Mouse (Mus musculus) brain, embryonic 14.5 days (tissue): ENCODE measurements at regions not wholly inside any gene's neighbourhood (a gene's known extent, or its start where the extent isn't known, plus 50 kb on each side); places are given as distances from the start of the nearest gene placed in this dataset.

Experiments used
- DNase-seq: peaks from one replicate; pipeline ENCODE4 v3.0.0-alpha.2; 2011; ENCODE audit warnings: low read depth
- CTCF ChIP-seq: fragments of 200-500 bp; IDR thresholded peaks from 2 replicates; pipeline ENCODE4 v1.5.1; 2012; ENCODE audit warnings: inconsistent platforms, mild to moderate bottlenecking, moderate library complexity, borderline replicate concordance; ENCODE audit not compliant: insufficient read depth, insufficient read length; ENCODE audit errors: extremely low read depth
- POLR2A ChIP-seq: fragments of 200-500 bp; IDR thresholded peaks from 2 replicates; pipeline ENCODE4 v1.6.1; 2012; ENCODE audit warnings: mild to moderate bottlenecking, inconsistent platforms, borderline replicate concordance; ENCODE audit not compliant: poor library complexity, insufficient read depth, insufficient read length, severe bottlenecking; ENCODE audit errors: extremely low read depth

DNA sequence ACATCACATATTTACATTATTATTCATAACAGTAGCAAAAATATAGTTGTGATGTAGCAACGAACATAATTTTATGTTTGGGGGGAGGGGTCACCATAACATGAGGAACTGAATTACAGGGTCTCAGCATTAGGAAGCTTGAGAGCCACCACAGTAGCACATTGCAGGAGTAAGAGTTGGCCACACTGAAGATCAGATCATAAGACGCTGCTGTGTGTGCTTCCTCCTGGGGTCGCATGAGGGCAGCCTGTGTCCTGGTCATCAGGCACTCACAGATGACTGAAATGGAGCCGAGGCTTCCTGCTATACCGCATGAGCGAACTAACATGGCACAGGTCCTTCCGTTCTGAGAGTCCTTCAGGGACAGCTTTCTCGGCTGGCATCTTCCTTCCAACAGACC is 447.3 kb downstream of the Adam3 start:
- TF ChIP-seq POLR2A (no peak), CTCF (peak; percentile 6; the same call in 1 of the 2 replicates)
- no peak for DNase-seq

DNA sequence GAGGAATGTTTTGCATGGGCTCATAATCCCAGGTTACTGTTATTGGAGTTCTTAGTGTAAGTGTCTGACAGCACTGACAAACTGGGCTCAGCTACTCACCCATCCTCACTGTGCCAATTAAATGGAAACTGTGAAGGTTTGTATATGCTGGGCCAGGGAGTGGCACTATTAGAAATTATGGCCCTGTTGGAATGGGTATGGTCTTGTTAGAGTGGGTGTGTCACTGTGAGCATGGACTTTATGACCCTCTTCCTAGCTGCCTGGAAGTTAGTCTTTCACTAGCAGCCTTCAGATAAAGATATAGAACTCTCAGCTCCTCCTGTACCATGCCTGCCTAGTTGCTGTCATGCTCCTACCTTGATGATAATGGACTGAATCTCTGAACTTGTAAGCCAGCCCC is 464.3 kb downstream of the Adam3 start:
- no peak for DNase-seq
- TF ChIP-seq CTCF, result no peak
- TF ChIP-seq POLR2A, result no peak

DNA sequence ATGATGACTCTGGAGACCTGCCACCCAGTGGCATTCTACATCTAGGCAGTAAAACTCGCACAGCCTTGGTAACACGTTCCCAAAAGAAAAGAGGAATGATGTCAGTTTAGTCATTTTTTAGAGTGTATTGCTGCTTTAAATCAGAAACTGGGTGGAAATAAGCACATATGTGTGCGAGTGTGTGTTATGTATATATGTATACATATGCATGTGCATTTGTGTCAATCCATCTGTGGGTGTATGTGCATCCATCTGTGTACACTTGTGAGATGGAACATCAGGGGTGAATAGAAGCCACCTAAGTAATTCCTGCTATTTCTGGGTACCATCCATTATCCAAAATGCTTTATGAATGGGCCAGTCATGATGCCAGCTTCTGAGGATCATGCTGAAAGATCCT is 467.0 kb downstream of the Adam3 start:
- DNase-seq, result peak; percentile 26
- TF ChIP-seq POLR2A (no peak), CTCF (no peak)

DNA sequence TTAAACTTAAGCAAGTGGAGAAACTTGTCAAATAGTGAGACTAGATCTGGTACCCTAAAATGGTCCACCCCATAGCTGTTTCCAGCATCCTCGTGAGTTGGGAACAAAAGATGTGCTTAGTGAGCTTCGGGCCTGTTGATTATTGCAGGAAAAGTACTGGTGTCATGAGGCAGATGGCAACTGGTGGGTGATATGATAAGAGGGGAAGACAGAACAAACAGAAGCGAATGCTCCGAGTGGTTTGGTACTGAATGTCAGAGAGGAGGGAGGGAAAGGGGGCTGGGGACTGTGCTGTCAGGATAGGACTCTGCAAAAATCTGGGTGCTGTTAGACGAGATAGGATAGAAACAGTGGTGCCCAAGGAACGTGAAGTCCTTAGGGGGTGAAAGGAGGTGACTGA is 483.4 kb downstream of the Adam3 start:
- no peak for DNase-seq
- TF ChIP-seq CTCF, result no peak
- no peak for TF ChIP-seq POLR2A

DNA sequence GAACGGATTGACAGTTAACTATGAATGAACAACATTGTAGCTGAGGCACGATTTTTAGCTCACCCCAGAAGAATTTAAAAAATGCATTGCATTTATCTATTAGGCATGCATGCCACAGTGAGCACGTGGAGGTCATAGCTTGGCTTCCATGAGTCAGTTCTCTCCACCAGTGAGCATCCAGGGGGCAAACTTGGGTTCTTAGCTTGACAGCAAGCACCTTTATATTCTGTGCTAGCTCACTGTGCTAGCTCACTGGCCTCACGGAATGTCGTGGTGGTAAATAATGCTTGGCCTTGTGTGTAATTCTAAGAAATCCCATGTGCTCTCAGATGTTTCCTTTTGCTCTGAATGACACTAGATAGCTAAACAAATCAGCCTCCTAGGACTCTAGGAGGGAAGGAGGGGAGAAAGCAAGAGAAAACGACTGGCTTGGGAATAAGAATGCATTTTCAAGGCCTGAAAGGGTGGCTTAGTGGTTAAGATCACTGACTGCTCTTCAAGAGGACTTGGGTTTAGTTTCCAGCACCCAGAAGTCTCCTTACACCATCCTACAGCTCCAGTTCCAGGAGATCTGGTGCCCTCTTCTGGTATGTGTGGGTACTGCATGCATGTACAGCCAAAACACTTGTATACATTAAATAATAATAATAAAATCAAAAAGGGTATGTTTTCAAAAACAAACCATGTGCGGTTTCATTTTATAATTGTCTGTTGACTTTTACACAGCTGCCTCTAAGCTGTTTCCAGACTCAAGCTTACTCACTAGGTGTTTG is 485.3 kb downstream of the Adam3 start:
- TF ChIP-seq CTCF, result peak; percentile 41; the same call in 1 of the 2 replicates
- no peak for TF ChIP-seq POLR2A
- no peak for DNase-seq

DNA sequence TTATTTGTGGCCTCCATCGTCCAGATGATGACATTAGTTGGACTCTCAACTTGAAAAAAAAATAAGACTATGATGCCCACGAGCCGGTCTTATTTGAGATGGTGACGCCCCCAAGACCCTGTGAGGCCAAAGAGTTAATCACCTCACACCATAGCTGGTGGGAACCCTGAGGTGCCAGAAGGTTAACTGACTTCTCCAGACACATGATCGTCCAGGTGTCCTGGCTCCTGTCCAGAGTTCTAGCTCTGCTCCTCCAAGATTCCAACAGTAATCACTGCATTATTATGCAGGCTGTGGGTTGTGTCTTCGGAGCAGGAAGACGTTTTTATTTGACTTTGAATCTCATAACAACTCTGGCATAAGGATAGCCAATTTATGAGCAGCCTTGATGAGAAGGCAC is 490.7 kb downstream of the Adam3 start:
- DNase-seq, result no peak
- no peak for TF ChIP-seq CTCF
- no peak for TF ChIP-seq POLR2A

DNA sequence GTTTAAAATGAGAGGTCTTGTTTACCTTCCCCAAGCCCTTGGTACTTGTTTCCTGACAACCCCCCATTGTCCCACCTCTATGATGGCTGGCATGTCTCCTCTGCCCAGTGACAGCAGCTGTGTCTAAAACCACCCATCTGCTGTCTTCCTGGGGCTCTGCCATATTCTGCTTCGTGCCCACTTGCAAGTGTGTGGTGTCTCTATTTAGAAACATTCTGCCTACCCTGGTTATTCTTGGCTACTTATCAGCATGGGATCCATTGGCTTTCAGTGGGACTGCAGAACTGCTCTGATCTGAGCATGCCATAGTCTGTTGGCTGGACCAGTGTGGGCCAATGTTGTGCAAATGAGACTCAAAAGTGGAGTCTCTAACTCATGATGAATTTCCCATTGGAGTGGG is 497.5 kb downstream of the Adam3 start:
- TF ChIP-seq POLR2A, result no peak
- no peak for TF ChIP-seq CTCF
- DNase-seq, result peak; percentile 55

DNA sequence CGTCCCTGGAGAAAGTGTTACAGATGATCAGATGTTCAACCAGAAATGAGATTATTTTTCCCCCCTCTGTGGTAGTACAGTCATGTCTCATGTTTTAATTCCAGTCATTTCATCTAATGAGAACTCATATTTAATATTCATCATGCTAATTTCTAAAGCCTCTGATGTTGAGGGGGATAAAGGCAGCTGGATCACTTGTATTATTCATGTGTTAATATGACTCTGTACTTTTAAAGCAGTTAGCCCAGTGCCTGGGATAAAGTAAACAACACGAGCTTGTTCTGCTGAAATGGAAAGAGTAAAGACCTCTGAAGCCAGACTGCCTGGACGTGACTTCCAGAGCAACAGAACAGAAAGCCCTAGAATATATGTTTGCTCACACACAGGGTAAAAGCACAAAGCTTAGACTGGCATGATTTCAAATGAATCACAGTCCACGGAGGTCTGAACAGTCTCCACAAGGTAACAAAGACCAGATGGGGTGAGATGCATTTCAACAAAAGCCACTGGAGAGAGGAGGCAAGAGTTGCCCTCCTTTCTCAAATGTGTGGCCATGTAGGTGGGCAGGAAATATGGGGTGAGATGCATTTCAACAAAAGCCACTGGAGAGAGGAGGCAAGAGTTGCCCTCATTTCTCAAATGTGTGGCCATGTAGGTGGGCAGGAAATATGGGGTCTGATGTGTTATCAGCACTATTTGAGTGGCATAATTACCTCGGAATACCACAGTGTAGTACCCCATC is 498.1 kb downstream of the Adam3 start:
- no peak for TF ChIP-seq CTCF
- no peak for TF ChIP-seq POLR2A
- peak; percentile 26 for DNase-seq

DNA sequence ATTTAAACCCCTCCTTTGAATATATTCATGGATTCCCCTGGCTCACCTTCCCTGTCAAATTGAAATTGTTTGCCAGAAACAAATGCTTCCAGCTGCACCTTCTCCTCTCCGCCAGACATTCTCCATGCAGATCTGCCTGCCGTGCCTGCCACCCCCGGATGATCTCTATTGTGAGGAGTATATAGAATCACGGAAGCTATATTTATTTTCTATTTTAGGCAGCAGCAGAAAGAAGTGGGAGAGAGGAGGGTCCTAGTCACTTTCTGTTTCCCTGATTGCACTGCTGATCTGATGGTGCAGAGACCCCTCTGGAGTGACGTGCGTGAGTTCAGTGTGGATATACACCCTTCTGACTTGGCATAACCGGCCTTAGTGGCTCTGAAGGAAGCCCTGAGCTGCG is 505.4 kb downstream of the Adam3 start:
- peak; percentile 34 for DNase-seq
- TF ChIP-seq POLR2A (no peak), CTCF (no peak)

DNA sequence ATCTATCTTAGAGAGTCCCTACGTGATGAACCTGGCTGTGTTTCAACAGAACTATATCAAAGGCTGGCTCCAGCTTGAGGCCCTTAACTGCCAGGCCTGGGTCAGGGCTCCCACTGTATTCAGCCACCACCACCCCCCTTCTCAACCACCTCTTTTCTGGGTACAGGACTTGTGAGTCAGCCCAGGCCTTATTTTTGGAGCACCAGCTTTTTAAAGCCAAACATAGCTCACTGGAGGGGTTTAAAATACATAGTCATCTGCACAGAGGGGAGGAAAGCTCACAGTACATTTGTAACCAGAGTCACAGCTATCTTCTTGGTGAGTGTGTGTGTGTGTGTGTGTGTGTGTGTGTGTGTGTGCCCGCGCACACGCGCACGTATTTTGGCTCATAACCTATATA is 509.0 kb downstream of the Adam3 start:
- DNase-seq, result no peak
- TF ChIP-seq POLR2A (no peak), CTCF (no peak)

DNA sequence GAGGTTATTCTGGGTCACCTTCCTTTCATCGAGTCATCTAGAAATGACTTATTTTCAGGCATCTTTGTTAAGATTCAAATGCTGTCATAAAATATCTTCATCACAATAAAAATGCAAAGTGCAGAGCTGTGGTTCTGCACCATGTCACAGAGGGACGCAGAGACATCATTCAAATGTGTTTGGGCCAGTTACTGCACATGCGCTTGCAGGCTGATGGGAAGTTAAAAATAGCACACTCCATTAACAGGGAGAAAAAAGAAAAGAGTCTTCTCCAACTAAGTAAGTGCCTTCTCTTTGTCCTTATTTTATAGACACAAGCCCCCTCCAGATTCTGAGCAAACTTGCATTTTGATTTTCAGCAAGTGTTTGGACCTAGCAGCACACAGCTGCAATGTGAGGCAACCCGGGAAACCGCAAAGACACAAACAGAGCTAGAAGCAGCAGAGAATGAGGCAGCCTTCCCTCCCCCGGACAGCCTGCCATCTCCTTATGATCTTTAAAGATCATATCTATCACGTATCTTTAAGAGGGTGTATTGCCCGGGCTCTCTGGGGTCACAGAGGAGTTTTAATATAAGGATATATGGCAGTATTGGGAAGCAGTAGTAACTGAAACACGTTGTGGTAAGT is 510.0 kb downstream of the Adam3 start:
- peak; percentile 26 for DNase-seq
- TF ChIP-seq POLR2A (no peak), CTCF (no peak)
